Mouse (Mus musculus) erythroblast, adult 5-6 weeks (primary cell): Measurements from ENCODE around the gene C1s2. TPM values are rescaled to one million over a fixed set of nuclear protein-coding genes. Genes with fewer than 3 reads are reported as not detected.
"Not testable (repeated sequence)": the region's sequence is repeated elsewhere in the genome, so short reads cannot be mapped to it uniquely, and the experiment has no call there.

ENCODE experiments used
- ATAC-seq: replicated peaks from 2 replicates; pipeline ENCODE4 v1.8.0; 2016; ENCODE audit warnings: moderate number of reproducible peaks, mild to moderate bottlenecking, moderate TSS enrichment, inconsistent platforms; ENCODE audit not compliant: poor library complexity, low FRiP score, severe bottlenecking
- total RNA-seq, 2 experiments: library from RNA; stranded (forward) in 1 of 2; stranded (reverse) in 1 of 2; fragments of 150-400 nt in 1 of 2; fragments of 200-764, 138-1000 nt in 1 of 2; gene quantifications; 2 replicates each; pipeline versions ENCODE4 v1.2.3 to v1.2.4; 2015 to 2017; ENCODE audit warnings: low replicate concordance in 2 of 2

The C1s2 gene
- total RNA-seq, 2 experiments from 2014 or later = not detected

- peak; percentile 85 for ATAC-seq
Measured at GRCm38 (mm10) chr6:124646394-124646793, 10.5 kb upstream of the C1s2 start.

DNA sequence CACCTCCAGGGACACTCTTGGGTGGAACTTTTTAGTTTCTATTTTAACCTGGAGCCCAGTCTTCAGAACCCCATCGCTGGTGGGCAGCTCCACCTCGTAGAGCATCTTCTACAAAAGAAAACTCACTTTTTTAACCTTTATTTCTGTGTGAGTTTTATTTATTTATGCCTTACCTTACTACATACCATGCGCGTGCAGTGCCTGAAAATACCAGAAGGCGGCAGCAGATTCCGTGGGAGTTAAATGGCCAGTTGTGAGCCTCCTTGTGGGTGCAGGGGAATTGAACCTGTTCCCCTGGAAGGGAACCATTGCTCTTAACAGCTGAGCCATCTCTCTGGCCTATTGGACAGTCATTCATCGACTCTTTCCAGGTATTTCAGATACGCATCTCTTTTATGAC lies 5.1 kb upstream of the C1s2 start:
- peak; percentile 65 for ATAC-seq

- no peak for ATAC-seq
Measured at GRCm38 (mm10) chr6:124640041-124640440, 4.2 kb upstream of the C1s2 start.

- not testable (repeated sequence) for ATAC-seq
Measured at GRCm38 (mm10) chr6:124636858-124637460, 1.1 kb upstream of the C1s2 start.

DNA sequence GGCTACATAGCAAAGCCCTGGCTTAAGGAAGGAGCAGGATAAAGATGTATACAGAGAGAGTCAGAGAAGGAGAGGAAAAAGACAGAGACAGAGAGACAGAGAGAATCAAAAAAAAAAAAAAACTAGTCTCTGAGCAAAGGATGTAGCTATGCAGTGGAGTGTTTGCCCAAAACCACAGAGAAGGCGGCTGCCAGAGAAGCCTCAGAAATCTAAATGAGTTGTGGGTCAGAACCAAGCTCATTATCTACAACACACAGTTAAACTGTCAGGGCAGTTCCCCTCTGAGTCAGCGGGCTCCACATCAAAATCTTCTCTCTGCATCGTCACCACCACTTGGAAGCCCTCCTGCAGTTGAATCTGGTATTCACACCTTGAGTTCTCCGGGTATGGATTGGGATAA lies 5.1 kb downstream of the C1s2 start:
- ATAC-seq = no peak

DNA sequence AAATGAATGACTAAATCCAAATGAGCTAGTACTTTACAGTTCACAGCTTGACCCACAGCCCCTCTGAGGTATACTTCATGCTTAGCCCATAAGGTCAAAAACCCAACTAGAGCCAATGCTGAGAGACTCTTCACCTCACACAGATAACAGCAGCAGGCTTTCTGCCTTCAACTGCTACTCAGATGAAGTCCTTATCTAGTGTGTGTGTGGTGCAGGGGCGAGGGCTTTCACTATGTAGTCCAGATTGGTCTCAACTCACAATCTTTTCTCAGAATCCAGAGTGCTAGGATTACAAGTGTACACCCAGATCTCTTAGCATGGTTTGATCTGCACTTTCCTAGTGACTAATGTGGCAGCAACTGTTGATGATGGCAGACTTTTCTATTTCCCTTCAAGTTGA lies 9.7 kb downstream of the C1s2 start:
- ATAC-seq = not testable (repeated sequence)

DNA sequence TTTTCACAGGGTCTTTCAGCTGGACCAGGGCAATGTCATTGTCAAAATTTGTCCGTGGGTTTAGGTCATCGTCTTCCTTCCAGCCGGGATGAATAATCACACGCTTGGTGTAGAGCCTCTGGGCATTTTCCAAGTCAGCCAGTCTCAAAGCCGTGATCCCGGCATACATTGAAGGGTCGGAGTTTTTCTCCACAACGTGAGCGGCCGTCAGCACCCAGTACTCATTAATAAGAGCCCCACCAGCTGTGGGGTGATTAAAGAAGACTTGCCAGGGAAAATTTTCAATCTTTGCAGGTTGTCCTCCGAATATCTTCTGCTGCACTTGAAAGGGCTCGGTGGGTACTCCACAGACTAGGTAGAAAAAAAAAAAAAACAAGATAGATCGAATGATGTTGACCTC lies 10.3 kb downstream of the C1s2 start:
- ATAC-seq = no peak

- no peak for ATAC-seq
Measured at GRCm38 (mm10) chr6:124602031-124602430, 33.9 kb downstream of the C1s2 start.

- no peak for ATAC-seq
Measured at GRCm38 (mm10) chr6:124593121-124593520, 42.8 kb downstream of the C1s2 start.

GRCm38 (mm10) chr6:124592186-124592700 lies 43.6 kb downstream of the C1s2 start:
- no peak for ATAC-seq

GRCm38 (mm10) chr6:124588771-124589170 lies 47.1 kb downstream of the C1s2 start:
- ATAC-seq = no peak

DNA sequence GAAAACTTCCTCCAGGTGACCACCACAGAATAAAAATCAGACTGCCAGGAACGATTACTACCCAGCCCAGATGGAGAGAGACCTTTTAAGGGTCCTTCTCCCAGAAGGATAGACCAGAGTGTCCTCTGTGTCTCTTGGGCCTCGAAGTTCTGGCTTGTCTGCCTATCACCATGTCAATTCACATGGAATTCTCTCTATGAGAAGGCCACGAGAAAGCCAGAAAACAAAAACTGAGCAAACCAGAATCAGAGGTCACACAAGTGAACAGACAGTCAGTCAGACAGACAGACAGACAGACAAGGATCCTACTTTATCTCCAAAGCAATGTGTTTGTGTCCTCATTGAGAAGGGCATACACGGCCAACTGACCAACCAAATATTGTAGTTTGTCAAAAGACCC lies 49.6 kb downstream of the C1s2 start:
- no peak for ATAC-seq

- ATAC-seq = no peak
Measured at GRCm38 (mm10) chr6:124585761-124586160, 50.1 kb downstream of the C1s2 start.

- no peak for ATAC-seq
Measured at GRCm38 (mm10) chr6:124584935-124585334, 51.0 kb downstream of the C1s2 start.

GRCm38 (mm10) chr6:124582231-124582630 lies 53.7 kb downstream of the C1s2 start:
- no peak for ATAC-seq

DNA sequence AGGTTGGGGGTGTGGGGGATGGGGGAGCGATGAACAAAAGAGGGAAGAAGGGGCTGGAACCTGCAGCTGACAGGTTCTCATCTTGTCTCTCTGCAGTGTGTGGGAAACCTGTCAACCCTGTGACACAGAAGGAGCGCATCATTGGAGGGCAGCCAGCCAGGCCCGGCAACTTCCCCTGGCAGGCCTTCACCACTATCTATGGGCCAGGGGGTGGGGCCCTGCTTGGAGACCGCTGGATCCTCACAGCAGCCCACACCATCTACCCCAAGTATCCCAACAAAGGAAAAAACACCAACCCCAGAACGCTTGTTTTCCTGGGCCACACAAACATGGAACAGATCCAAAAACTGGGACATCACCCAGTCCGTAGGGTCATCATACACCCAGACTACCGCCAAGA lies 55.7 kb downstream of the C1s2 start:
- ATAC-seq = 0 out of 2 replicates have a peak, but pooled peaks have one; percentile 41

GRCm38 (mm10) chr6:124575155-124575678 lies 60.7 kb downstream of the C1s2 start:
- ATAC-seq = not testable (repeated sequence)

Other genes starting within 250 kb of the C1s2 start
- 3.8 TPM in 2 replicates for gene Pex5, start 221.0 kb downstream of the C1s2 start, total RNA-seq (2015; ENCODE audit: low replicate concordance)
- gene Pex5, start 221.0 kb downstream of the C1s2 start, total RNA-seq (2017; ENCODE audit: low replicate concordance) = 5.2 and 7.0 TPM in 2 replicates
- 5.0 TPM in 2 replicates for gene Clstn3, start 171.3 kb downstream of the C1s2 start, total RNA-seq (2015; ENCODE audit: low replicate concordance)
- gene Clstn3, start 171.3 kb downstream of the C1s2 start, total RNA-seq (2017; ENCODE audit: low replicate concordance) = 2.3 and 4.6 TPM in 2 replicates
- 0.38 and 2.1 TPM in 2 replicates for gene C1rl, start 143.0 kb downstream of the C1s2 start, total RNA-seq (2015; ENCODE audit: low replicate concordance)
- gene C1rl, start 143.0 kb downstream of the C1s2 start, total RNA-seq (2017; ENCODE audit: low replicate concordance) = 2.7 and 3.6 TPM in 2 replicates
- 0.84 TPM in 1 of 2 replicates, not detected in the other for gene C1ra, start 123.7 kb downstream of the C1s2 start, total RNA-seq (2015; ENCODE audit: low replicate concordance)
- gene C1ra, start 123.7 kb downstream of the C1s2 start, total RNA-seq (2017; ENCODE audit: low replicate concordance) = 2.5 TPM in 1 of 2 replicates, not detected in the other
- gene C1s1, start 93.7 kb downstream of the C1s2 start, total RNA-seq (2015; ENCODE audit: low replicate concordance) = not detected in 2 replicates
- gene C1s1, start 93.7 kb downstream of the C1s2 start, total RNA-seq (2017; ENCODE audit: low replicate concordance) = 0.77 TPM in 1 of 2 replicates, not detected in the other
- 0.96 TPM in 1 of 2 replicates, not detected in the other for gene C1rb, start 65.8 kb downstream of the C1s2 start, total RNA-seq (2015; ENCODE audit: low replicate concordance)
- gene C1rb, start 65.8 kb downstream of the C1s2 start, total RNA-seq (2017; ENCODE audit: low replicate concordance) = 0.09 TPM in 1 of 2 replicates, not detected in the other
- 118 and 141 TPM in 2 replicates for gene Lpcat3, start 26.9 kb upstream of the C1s2 start, total RNA-seq (2015; ENCODE audit: low replicate concordance)
- gene Lpcat3, start 26.9 kb upstream of the C1s2 start, total RNA-seq (2017; ENCODE audit: low replicate concordance) = 81.5 and 135 TPM in 2 replicates
- 65.1 and 66.0 TPM in 2 replicates for gene Emg1, start 76.1 kb upstream of the C1s2 start, total RNA-seq (2015; ENCODE audit: low replicate concordance)
- 35.8 and 37.2 TPM in 2 replicates for gene Emg1, start 76.1 kb upstream of the C1s2 start, total RNA-seq (2017; ENCODE audit: low replicate concordance)
- gene Phb2, start 76.3 kb upstream of the C1s2 start, total RNA-seq (2015; ENCODE audit: low replicate concordance) = 44.2 and 79.4 TPM in 2 replicates
- gene Phb2, start 76.3 kb upstream of the C1s2 start, total RNA-seq (2017; ENCODE audit: low replicate concordance) = 70.3 and 70.7 TPM in 2 replicates
- 57.8 and 60.2 TPM in 2 replicates for gene Ptpn6, start 102.6 kb upstream of the C1s2 start, total RNA-seq (2015; ENCODE audit: low replicate concordance)
- gene Ptpn6, start 102.6 kb upstream of the C1s2 start, total RNA-seq (2017; ENCODE audit: low replicate concordance) = 142 and 156 TPM in 2 replicates
- 33.6 and 64.9 TPM in 2 replicates for gene Grcc10, start 105.3 kb upstream of the C1s2 start, total RNA-seq (2015; ENCODE audit: low replicate concordance)
- gene Grcc10, start 105.3 kb upstream of the C1s2 start, total RNA-seq (2017; ENCODE audit: low replicate concordance) = 7.5 and 16.9 TPM in 2 replicates
- gene Gm45234, start 119.9 kb upstream of the C1s2 start, total RNA-seq (2015; ENCODE audit: low replicate concordance) = not detected in 2 replicates
- 0.56 TPM in 1 of 2 replicates, not detected in the other for gene Gm45234, start 119.9 kb upstream of the C1s2 start, total RNA-seq (2017; ENCODE audit: low replicate concordance)
- 10.0 and 11.7 TPM in 2 replicates for gene Atn1, start 120.4 kb upstream of the C1s2 start, total RNA-seq (2015; ENCODE audit: low replicate concordance)
- gene Atn1, start 120.4 kb upstream of the C1s2 start, total RNA-seq (2017; ENCODE audit: low replicate concordance) = 0.94 and 2.0 TPM in 2 replicates
- gene Eno2, start 133.6 kb upstream of the C1s2 start, total RNA-seq (2015; ENCODE audit: low replicate concordance) = not detected in 2 replicates
- gene Eno2, start 133.6 kb upstream of the C1s2 start, total RNA-seq (2017; ENCODE audit: low replicate concordance) = not detected in 2 replicates
- gene Lrrc23, start 143.6 kb upstream of the C1s2 start, total RNA-seq (2015; ENCODE audit: low replicate concordance) = not detected in 2 replicates
- not detected in 2 replicates for gene Lrrc23, start 143.6 kb upstream of the C1s2 start, total RNA-seq (2017; ENCODE audit: low replicate concordance)
- gene Spsb2, start 172.6 kb upstream of the C1s2 start, total RNA-seq (2015; ENCODE audit: low replicate concordance) = 0.58 TPM in 1 of 2 replicates, not detected in the other
- 2.6 and 4.3 TPM in 2 replicates for gene Spsb2, start 172.6 kb upstream of the C1s2 start, total RNA-seq (2017; ENCODE audit: low replicate concordance)
- 37.3 and 44.3 TPM in 2 replicates for gene Tpi1, start 178.2 kb upstream of the C1s2 start, total RNA-seq (2015; ENCODE audit: low replicate concordance)
- 30.0 and 31.0 TPM in 2 replicates for gene Tpi1, start 178.2 kb upstream of the C1s2 start, total RNA-seq (2017; ENCODE audit: low replicate concordance)
- 10.0 and 34.6 TPM in 2 replicates for gene Usp5, start 193.4 kb upstream of the C1s2 start, total RNA-seq (2015; ENCODE audit: low replicate concordance)
- 22.0 and 29.6 TPM in 2 replicates for gene Usp5, start 193.4 kb upstream of the C1s2 start, total RNA-seq (2017; ENCODE audit: low replicate concordance)
- 65.8 and 68.0 TPM in 2 replicates for gene Cdca3, start 193.5 kb upstream of the C1s2 start, total RNA-seq (2015; ENCODE audit: low replicate concordance)
- gene Cdca3, start 193.5 kb upstream of the C1s2 start, total RNA-seq (2017; ENCODE audit: low replicate concordance) = 58.5 and 73.8 TPM in 2 replicates
- not detected in 2 replicates for gene Gnb3, start 204.2 kb upstream of the C1s2 start, total RNA-seq (2015; ENCODE audit: low replicate concordance)
- not detected in 2 replicates for gene Gnb3, start 204.2 kb upstream of the C1s2 start, total RNA-seq (2017; ENCODE audit: low replicate concordance)
- not detected in 2 replicates for gene P3h3, start 221.7 kb upstream of the C1s2 start, total RNA-seq (2015; ENCODE audit: low replicate concordance)
- gene P3h3, start 221.7 kb upstream of the C1s2 start, total RNA-seq (2017; ENCODE audit: low replicate concordance) = 1.1 and 1.2 TPM in 2 replicates
- not detected in 2 replicates for gene Gpr162, start 227.9 kb upstream of the C1s2 start, total RNA-seq (2015; ENCODE audit: low replicate concordance)
- not detected in 2 replicates for gene Gpr162, start 227.9 kb upstream of the C1s2 start, total RNA-seq (2017; ENCODE audit: low replicate concordance)